Mouse (Mus musculus) retina, postnatal 7 days (tissue): Measurements from ENCODE around the gene Tatdn2.

ENCODE experiments used
- DNase-seq: peaks from one replicate; pipeline ENCODE4 v3.0.0-alpha.2; 2012; ENCODE audit warnings: low read depth, low spot score

Gene Tatdn2

DNA sequence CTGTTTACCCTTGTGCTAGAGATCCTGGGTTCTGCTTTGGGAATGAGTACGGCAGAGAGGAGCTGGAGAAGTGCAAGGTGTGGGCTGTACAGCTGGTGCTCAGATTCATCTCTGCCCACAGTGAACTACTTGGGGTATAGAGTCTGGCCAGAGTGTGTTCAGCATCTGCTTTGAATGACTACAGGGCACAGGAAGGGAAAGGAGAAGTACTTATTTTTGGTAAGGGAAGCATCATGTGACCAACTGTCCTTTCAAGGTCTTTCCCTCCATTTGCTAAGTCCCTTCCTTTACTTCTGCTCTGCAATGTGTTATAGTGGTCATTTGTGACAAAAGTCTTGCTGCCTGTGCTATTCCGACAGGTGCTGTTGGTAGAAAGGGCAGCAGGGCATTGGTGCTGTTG, 17.4 kb downstream of the Tatdn2 start:
- DNase-seq, result no peak

DNA sequence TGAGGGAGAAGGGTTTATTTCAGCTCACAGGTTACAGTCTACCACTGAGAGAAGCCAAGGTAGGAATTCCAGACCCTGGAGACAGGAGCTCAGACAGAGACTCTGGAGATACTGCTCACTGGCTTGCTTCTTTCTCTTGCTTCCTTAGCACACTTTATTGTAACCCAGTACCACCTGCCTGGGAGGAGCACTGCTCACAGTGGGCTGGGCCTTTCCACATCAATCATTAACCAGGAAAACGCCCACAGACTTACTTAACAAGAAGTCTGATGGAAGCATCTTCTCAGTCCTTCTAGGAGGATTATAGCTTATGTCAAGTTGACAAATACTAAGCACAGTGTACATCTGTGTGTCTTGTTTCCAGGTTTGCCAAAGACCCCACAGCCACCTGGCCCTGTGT, 17.9 kb downstream of the Tatdn2 start:
- DNase-seq, result no peak

DNA sequence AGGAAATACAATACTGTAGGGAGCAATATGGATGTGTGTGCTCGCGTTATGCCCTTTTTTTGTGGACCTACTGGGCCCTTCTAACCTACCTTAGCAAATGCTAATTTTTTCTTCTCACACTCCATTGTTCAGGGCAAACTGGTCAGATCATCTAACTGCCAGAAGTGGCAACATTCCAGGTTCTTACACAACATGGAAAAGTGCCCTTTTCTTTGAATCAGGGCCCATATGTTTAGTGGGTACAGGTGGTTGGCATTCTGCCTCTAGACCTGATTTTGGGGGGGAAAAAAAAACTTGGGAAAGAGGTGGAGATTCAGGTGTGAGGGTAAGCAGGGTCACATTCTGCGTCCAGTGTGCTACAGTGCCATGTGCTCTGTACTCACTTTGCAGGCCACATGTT, 20.7 kb downstream of the Tatdn2 start:
- DNase-seq, result no peak

DNA sequence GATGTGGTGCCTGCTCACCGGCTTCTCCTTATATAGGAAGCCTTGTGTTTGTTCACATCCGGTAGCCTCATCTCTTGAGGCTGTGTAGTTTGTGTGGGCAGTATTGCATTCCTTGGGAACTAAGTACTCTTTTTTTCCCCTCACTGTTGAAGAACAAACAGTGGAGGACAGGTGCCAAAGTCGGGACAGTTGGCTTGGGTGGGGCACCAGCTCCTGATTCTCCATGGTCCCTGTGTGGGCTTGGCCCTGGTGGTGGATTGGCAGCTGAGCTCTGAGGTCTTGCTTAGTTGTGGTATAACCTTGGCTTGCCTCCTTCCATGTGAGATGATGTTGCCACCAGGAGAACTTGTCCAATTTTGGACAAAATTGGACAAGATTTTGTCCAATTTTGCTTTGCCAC, 23.0 kb downstream of the Tatdn2 start, which contains the start of gene Ghrl:
Gene Ghrl (minus strand): TSS at position 3 of the 400 bp plus-strand sequence.
- DNase-seq, result no peak

DNA sequence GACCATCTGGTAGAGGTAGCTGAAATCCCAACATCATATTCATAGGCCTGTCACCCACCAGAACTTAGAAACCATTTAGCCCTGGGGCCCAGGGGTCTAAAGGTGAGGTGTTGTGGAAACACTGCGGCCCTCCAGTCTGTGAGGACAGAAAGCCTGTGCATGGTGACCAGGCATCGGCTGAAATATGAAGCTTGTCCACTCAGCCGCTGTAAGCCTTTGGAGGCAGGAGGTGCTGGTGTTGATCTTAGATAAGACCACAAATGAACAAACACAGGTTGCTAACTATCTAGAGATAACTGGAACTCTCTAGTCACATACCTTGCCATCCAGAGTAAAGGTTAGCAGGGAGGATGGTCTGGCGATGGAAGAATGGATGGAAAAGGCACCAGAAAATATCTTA, 24.2 kb downstream of the Tatdn2 start:
- DNase-seq, result no peak

DNA sequence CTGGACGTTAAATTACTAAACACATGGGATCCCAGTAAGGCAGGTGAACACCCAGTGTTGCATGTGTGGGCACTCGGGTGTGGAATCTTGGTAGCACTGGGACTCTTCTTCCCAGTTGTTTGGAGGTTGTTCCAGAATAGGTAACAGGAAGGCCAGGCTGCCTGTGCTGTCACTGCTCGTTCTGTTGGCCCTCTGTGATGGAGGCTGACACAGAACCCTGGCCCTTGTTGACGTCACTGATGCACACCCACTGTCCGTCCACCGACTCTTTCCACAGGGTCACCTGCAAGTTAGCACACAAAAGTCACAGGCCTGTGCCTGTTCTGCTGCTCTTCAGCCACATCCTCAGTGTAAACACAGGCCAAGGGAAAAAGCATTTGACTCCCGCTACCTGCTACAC, 31.3 kb downstream of the Tatdn2 start:
- DNase-seq, result no peak

DNA sequence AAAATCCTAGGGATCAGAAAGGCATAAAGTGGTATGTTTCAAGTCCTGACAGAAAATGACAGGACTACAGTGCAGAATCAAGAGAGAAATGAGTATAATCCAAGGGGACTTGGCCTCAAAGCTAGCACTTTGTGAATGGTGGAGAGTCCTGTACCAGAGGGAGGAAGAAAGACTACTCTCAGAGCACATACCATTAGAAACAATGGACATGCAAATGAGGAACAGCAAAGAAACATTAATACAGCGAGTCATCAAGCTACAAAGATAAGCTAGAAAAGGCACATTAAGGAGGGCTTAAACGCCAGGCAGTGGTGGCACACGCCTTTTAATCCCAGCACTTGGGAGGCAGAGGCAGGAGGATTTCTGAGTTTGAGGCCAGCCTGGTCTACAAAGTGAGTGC, 34.4 kb downstream of the Tatdn2 start:
- DNase-seq, result no peak

DNA sequence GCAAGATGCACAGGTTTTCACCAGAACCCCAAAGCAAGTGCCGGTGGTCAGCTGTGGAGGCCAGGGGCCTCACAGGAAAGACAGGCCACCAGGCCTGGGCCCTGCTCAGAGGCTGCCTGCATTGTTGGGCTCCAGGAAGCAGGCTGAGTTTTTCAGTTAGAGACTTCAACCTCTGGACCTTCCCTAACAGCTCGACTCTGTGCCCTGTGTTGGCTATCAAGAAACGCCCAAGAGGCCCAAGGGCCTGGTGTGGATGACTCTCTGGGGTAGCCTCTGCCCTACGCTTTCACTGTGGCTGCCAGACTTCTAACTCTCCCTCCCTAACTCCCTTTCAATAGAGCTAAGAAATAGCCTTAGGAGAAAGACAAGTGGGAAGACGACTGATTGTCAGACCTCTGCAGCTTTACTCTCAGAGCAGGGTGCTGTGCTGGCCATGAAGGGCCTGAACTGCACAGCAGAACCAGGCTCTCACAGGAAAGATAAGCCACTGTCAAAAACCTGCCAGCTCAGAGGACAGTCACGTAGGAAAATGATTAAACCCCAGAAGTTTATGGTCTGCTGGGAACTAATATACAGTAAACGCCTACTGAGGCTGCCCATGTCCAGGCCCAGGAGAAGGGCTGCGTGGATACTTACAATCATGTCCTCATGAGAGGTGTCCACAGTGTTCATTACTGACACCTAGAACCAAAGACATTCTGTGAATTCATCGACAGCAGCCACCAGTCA, 40.6 kb downstream of the Tatdn2 start:
- DNase-seq, result no peak

DNA sequence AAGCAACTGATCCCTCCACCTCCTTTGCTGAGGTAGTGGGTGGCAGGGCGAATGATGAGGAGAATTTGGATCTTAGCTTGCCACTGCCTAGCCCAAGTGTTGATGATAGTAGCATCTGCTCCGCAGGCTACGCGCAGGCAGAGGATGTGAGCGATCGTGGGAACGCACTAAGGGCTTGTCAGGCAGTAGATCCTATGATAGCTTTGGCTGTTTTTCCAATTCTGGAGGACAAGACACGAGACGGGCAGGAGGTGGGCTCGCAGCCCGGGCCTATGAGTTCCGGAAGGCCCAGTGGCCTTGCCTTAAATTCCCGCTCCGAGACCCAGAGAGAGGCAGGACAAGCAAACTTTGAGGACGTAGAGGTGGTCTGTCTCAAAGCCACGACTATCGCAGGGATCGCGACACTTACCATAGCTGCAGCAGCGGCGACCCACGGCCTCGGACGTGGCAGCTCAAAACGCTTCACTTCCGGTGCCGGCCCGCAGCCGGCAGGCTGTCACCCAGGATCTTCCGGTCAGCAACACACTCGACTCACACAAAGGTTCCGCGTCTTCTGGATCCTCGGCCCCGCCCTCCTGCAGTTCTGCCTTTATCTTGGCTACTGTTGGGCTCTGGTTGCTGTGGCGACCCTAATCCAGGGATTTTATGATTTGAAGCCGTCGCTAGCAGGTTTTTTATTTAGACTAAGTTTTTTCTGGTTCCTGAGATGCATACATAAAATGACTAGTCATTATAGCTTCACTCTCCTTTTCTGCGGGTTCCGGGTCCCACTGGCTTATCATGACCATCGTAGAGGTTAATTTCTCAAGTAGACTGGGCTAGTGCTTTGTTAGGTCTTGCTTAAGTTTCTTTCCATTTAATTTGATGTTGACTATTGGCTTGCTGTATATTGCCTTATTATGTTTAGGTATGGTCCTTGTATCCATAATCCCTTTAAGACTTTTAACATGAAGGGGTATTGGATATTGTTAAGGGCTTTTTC, 43.7 kb downstream of the Tatdn2 start, which contains the start of gene Sec13:
Gene Sec13 (minus strand): TSS at position 508 of the 982 bp plus-strand sequence.
- DNase-seq, result peak; percentile 91

DNA sequence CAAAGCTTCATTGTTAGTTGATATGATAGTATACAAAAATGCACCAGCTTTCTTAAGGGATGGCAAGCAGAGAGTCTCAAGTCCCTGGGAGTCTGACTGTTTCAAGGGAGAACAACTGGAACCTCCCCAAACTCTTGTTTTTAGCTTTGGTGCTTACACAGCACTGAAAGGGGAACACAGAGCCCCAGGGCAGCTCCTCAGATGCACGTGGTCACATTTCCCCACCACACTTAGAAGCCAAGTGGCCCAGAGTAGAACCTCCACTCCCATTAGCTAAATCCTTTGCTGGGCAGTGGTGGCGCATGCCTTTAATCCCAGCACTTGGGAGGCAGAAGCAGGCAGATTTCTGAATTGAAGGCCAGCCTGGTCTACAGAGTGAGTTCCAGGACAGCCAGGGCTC, 44.6 kb downstream of the Tatdn2 start:
- no peak for DNase-seq

DNA sequence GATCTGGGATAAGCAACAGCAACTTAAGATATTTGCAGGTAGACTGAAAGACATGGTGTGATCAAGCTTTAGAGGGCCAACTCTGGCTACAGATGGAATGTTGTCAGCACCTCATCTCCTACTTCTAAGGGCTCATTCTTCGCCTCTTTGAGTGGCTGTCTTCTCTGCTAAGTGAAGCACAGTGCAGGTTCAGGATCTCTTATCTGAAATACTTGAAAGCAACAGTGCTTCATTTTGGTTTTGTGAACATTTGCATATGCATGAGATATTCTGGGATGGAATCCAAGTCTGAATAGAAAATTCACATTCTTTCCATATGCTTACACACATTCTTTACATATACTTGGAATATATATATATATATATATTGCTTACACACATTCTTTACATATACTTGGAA, 45.5 kb downstream of the Tatdn2 start:
- no peak for DNase-seq

DNA sequence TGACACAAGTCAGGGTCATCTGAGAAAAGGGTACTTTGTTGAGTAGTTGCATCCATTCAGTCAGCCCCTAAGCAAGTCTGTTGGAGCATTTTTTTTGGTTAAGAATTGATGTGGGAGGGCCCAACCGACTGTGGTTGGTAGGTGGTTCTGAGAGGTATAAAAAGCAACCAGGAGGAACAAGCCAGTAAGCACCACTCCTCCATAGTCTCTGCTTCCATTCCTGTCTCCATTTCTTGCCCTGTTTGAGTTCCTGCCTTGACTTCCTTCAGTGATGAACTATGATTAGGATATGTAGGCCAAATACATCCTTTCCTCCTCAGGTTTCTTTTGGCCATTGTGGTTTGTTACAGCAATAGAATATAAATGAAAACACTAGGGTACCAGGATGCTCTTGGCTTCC, 46.3 kb downstream of the Tatdn2 start:
- no peak for DNase-seq

DNA sequence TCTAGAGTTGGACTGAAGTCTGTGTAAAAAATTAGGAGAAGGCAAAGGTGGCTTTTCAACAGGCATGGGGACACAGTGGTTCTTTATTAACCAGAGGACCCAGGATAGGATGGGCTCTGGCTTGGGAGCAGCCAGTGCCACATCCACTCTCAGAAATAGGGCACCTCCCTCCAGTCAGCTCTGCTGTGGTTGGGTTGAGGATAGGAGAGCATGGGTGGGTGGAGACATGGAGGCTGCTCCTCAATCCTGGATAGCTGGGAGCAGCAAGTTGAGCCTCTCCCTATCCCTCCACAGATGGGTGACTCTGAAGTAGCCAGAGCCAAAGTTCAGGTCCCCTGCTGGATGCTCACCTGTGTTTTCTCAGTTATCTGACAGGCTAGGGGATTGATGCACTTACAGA, 48.3 kb downstream of the Tatdn2 start:
- DNase-seq, result no peak

DNA sequence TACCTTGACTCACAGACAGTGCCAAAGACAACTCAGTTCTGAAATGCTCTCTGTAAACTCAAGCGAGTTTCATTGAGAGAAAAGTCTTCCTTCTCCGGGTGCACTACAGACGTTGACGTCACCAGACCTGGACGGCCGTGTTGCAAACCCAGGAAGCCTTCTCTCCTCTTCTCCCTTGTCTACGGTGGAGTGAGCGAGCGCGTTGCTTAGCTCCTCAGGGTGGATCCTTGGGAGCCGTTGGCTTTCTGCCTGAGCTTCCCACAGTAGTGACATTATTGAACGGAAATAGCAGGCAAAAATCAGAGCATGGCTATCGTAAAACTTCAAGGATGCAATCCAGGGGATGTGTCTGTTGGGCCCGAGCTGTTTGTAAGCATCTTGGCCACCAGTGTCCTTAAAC, 50.4 kb downstream of the Tatdn2 start:
- DNase-seq, result no peak

DNA sequence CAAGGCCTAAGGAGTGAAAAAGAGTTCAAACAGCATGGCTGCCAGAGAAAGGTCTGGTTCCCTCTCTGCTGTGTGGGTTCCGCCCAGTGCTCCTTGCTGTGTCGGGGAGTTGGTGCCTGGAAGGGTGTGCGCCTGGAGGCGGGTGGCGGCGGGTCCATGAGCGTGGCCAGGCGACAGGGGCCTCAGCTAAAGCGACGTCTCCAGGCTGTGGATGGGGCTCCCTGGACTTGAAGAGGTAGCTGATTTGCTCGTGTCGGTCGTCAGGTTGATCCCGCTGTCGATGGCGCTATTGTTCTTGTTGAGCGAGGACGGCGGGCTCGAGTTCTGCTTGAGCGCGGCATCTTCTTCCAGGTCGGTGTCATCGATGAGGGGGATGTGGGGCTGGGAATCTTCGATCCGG, 51.5 kb downstream of the Tatdn2 start:
- DNase-seq, result no peak

DNA sequence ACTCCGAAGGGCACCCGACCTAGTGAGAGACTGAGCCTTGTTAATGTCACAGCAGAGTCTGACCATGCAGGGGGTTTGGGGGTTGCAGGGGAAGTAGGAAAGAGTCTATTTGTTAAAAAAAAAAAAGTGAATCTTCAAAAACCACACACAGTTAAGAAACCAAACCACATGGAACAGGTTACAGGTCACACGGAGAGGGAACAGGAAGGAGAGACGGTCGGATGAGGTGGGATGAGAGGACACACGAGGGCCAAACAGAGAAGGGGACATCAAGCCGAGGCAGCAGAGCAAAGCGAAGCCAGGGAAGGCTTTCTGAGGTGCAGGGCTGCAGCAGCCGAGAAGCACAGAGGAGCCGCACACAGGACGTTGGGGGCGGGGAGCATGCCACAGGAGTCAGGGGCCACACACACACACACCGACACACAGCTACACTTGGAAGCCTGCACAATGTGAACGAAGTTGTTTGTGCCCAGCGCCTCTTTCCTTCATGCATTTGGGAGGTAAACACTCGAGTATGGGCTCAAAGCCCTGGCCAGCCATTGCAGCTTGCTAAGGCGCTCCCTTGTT, 52.4 kb downstream of the Tatdn2 start:
- DNase-seq, result no peak
